Mouse (Mus musculus) kidney, embryonic 16.5 days (tissue): ENCODE results near the gene Sertad1. TPM values are rescaled to one million over a fixed set of nuclear protein-coding genes. Genes with fewer than 3 reads are reported as not detected.
A peak's percentile ranks its signal among the peaks of the same experiment; 100 is the strongest.
"Not testable (repeated sequence)": the region's sequence is repeated elsewhere in the genome, so short reads cannot be mapped to it uniquely, and the experiment has no call there.

Source experiments
- ATAC-seq: fragments of 200-750 bp; cut with Nextera tagmentation; 2 replicates; pipeline ENCODE4 v1.8.0; 2017; ENCODE audit warnings: moderate TSS enrichment; ENCODE audit not compliant: low FRiP score, low TSS enrichment
- H3K27ac ChIP-seq: fragments of 300-500 bp; sonication (generic); 2 replicates; pipeline ENCODE4 v1.5.1; 2014; ENCODE audit warnings: low read length
- H3K27me3 ChIP-seq: fragments of 300-500 bp; sonication (generic); 2 replicates; pipeline ENCODE4 v1.6.1; 2014; ENCODE audit warnings: low read length, control low read depth, mixed read lengths; ENCODE audit not compliant: insufficient read depth
- H3K36me3 ChIP-seq: fragments of 300-500 bp; sonication (generic); 2 replicates; pipeline ENCODE4 v1.6.1; 2014; ENCODE audit warnings: low read length, control low read depth, mixed read lengths; ENCODE audit not compliant: insufficient read depth
- H3K4me1 ChIP-seq: fragments of 300-500 bp; sonication (generic); 2 replicates; pipeline ENCODE4 v1.6.1; 2014; ENCODE audit warnings: low read length, control low read depth, mixed read lengths; ENCODE audit not compliant: insufficient read depth
- H3K4me2 ChIP-seq: fragments of 300-500 bp; sonication (generic); replicated peaks from 2 replicates; pipeline ENCODE4 v1.6.1; 2014; ENCODE audit warnings: low read depth, low read length
- H3K4me3 ChIP-seq: fragments of 300-500 bp; sonication (generic); 2 replicates; pipeline ENCODE4 v1.5.1; 2014; ENCODE audit warnings: mild to moderate bottlenecking, low read length
- H3K9ac ChIP-seq: fragments of 300-500 bp; sonication (generic); replicated peaks from 2 replicates; pipeline ENCODE4 v1.6.1; 2014; ENCODE audit warnings: low read length
- H3K9me3 ChIP-seq: fragments of 300-500 bp; sonication (generic); 2 replicates; pipeline ENCODE4 v1.6.1; 2016; ENCODE audit warnings: low read length, control low read depth
- WGBS: fragments of 180-500 bp; shearing (Covaris S2); extraction: QIAGEN DNeasy Blood & Tissue Kit; methylation state at CpG from one replicate; pipeline ENCODE4 v1.1.7; 2014; 5-methylcytosine and 5-hydroxymethylcytosine counted together
- polyA plus RNA-seq: library from polyadenylated mRNA; unstranded; fragments of >200 nt; fragmentation: Nextera tagmentation; extraction: Ambion mirVana; gene quantifications from 2 replicates; pipeline ENCODE4 v1.2.1, GENCODE M21; 2015

Sertad1 gene
- polyA plus RNA-seq, 1 experiment from 2014 or later: 45.8 TPM

DNA sequence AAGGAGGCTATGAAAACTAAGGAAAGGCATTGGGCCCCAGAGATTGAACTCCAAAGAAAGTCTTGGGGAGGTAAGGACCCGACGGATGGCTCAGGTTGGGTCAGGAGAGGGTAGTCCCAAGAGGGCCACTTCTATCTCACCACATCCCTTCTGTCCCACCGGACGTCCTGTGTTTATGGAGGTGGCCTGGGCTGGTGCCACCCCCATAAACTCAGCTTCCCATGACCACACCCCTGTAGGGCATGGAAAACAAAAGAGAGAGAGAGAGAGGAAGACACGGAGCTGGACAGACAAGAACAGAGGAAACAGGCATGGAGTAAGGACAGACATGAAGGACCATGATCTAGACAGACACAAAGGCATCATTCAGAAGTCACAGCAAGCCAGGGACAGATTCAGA is 6.7 kb downstream of the Sertad1 start:
- ATAC-seq: no peak
- Histone ChIP-seq H3K4me2 (no peak overlapping the region), H3K9ac (no peak overlapping the region), H3K4me1 (peaks cover 28% of the 10 kb centered on the region), H3K27me3 (no peaks in the 10 kb centered on the region), H3K9me3 (no peaks in the 10 kb centered on the region), H3K36me3 (peaks cover 10% of the 10 kb centered on the region), H3K27ac (no peak overlapping the region), H3K4me3 (no peak overlapping the region)
- 81% methylated on average over 5 of the region's 5 CpGs for WGBS

DNA sequence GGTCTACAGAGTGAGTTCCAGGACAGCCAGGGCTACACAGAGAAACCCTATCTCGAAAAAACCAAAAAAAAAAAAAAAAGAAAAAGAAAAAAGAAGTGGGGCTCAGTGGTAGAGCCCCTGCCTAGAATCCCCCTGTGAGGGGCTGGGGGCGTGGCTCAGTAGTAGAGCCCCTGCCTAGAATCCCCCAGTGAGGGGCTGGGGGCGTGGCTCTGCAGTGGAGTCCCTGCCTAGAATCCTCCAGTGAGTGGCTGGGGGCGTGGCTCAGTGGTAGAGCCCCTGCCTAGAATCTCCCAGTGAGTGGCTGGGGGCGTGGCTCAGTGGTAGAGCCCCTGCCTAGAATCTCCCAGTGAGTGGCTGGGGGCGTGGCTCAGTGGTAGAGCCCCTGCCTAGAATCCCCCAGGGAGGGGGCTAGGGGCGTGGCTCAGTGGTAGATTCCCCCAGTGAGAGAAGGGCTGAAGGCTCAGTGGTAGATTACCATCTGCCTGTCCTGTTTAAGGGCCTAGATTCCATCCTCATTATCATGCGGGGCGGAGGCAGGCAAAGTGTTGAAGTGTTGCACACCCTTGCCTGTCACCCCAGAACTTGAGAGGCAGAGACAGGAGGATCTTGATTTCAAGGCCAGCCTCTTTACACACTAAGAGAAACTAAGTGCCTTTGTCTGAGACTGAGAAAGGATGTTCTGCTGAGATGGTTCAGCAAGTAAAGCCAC is 8.1 kb downstream of the Sertad1 start:
- H3K27me3 ChIP-seq, H3K9me3 ChIP-seq, H3K27ac ChIP-seq, H3K36me3 ChIP-seq, ATAC-seq, H3K4me2 ChIP-seq, H3K4me3 ChIP-seq, H3K9ac ChIP-seq: not testable (repeated sequence)
- H3K4me1 ChIP-seq: peaks cover 14% of the 10 kb centered on the region
- WGBS: 91% methylated on average over 8 of the region's 9 CpGs

DNA sequence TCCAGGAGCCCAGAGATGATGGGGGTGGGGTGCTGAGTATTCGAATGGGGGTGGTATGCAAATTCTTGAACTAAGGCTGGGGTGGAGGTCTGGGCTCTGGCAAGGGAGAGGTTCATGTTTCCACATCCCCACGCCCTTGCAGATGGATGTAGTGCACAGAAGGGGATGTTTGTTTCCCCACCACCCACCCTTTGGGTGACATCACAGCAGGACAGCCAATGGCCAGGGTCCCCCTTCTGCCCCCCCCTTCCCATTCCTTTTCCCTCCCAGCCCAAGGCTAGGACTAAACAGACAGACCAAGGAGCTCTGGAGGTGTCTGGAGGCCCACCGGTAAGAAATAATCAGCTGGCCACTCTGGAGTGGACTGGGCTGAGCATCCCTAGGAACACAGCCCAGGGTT is 12.3 kb downstream of the Sertad1 start, which contains the start of gene Prx:
Gene Prx, plus strand, starts transcription at position 289 of the 400 bp plus-strand sequence.
- Histone ChIP-seq H3K4me1 (no peaks in the 10 kb centered on the region), H3K27me3 (no peaks in the 10 kb centered on the region), H3K9ac (no peak within 1 kb of the TSS), H3K4me3 (no peak within 1 kb of the TSS), H3K9me3 (no peaks in the 10 kb centered on the region), H3K36me3 (no peaks in the 10 kb centered on the region), H3K27ac (no peak within 1 kb of the TSS), H3K4me2 (no peak within 1 kb of the TSS)
- peak; percentile 26; the same call in 1 of the 2 replicates for ATAC-seq
- 43% methylated on average over 3 of the region's 3 CpGs for WGBS

DNA sequence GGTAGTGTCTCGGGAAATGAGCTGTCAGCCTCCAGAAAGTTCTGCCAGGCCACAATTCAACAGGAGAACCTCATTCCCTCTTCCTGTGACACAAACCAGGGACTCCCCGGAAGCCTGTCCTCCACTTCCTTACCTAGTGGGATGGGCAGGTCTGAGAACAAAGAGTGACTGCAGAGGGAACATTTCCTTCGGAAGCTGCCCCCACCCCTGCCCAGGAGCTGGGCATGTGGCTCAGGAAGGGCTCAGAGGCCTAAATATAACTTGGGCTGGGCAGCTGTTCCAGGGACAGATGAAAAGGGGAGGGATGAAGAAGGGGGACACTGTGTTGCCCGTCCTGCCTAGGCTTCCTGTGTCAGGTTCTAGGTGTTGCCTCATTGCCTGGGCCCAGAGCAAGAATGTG is 14.9 kb downstream of the Sertad1 start:
- Histone ChIP-seq H3K4me2 (no peak overlapping the region), H3K36me3 (no peaks in the 10 kb centered on the region), H3K9me3 (no peaks in the 10 kb centered on the region), H3K9ac (no peak overlapping the region), H3K27ac (0 out of 2 replicates have a peak overlapping the region, but pooled peaks have one; percentile 15), H3K4me1 (peaks cover 6% of the 10 kb centered on the region), H3K4me3 (no peak overlapping the region), H3K27me3 (no peaks in the 10 kb centered on the region)
- WGBS: 68% methylated on average over 4 of the region's 4 CpGs
- no peak for ATAC-seq

DNA sequence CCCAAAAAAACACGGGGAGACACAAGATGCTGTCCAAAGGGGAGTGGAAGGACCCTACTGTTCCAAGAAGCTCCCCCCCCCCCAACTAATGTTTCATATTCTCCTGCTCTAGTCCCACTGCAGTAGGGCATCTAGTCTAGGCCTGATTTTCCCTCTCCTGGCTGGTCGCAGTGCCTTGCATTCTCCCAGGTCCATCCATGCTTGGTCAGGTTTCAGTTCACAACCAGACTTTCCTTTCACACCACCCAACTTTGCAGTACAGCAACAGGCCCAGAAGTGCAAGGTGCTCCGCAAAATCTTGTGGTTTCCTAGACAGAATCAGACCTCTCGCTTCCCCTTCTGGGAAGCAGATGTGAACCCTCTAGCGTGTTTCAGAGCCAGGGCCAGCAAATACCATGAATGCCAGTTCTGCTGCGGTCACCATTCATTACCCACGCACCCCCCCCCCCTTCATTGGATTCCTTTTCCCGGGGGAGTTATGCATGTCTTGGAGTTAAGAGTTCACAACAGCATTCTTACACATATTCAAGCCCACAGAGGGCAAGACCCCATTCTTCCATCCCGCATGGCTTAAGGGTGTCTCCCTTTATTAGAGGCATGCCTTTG is 20.2 kb downstream of the Sertad1 start:
- H3K36me3 ChIP-seq: no peaks in the 10 kb centered on the region
- H3K9ac ChIP-seq: no peak overlapping the region; the same call in none of the 2 replicates
- WGBS: 42% methylated on average over 9 of the region's 9 CpGs
- no peaks in the 10 kb centered on the region for H3K9me3 ChIP-seq
- H3K4me1 ChIP-seq: peaks cover 18% of the 10 kb centered on the region
- H3K4me3 ChIP-seq: peak overlapping the region; percentile 73
- peak overlapping the region; percentile 79 for H3K4me2 ChIP-seq
- H3K27me3 ChIP-seq: no peaks in the 10 kb centered on the region
- H3K27ac ChIP-seq: peak overlapping the region; percentile 100
- ATAC-seq: no peak

DNA sequence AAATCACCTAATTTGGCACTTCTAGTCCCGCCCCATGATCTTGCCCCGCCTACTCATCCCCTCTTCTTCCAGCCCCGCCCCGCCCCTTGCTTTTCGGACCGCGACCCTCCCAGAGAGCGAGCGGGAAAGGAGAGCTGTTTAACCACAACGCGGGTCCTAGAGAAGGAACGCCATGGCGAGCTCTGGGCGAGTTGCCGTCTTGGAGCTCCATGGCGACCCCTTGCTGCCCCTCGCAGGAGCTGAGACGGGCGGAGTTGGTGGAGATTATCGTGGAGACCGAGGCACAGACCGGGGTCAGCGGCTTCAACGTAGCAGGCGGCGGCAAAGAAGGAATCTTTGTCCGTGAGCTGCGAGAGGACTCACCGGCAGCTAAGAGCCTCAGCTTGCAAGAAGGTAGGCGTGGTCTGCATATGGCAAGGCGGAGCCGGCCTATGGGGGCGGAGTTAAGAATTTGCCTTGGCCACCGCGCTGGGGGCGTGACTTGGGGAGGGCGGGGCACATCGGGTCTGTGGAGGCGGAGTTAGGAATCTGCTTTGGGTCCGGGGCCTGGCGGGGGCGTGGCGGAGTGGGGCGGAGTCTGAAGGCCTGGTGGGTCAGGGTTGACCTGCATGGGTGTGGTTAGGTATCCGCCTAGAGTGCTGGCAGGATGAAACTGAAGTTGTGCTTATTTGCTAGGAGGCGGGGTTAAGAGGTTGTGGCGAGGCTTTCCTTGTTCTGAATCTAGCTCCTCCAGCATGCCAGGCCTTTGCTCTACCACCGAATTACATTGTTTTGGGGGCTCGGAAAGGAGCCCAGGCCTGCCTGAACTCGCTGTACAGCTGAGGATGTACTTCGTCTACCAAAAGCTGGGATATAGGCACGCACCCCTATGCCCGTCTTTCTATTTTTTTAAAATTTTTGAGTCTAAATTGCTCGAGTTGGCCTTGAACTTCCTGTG is 21.3 kb downstream of the Sertad1 start:
- H3K4me1 ChIP-seq: peaks cover 18% of the 10 kb centered on the region
- under 1% methylated on average over 51 of the region's 54 CpGs for WGBS
- H3K9ac ChIP-seq: peak overlapping the region; percentile 90
- no peaks in the 10 kb centered on the region for H3K27me3 ChIP-seq
- H3K27ac ChIP-seq: peak overlapping the region; percentile 100
- H3K9me3 ChIP-seq: no peaks in the 10 kb centered on the region
- H3K36me3 ChIP-seq: no peaks in the 10 kb centered on the region
- H3K4me2 ChIP-seq: peak overlapping the region; percentile 79
- peak overlapping the region; percentile 73 for H3K4me3 ChIP-seq
- ATAC-seq: peak; percentile 94

DNA sequence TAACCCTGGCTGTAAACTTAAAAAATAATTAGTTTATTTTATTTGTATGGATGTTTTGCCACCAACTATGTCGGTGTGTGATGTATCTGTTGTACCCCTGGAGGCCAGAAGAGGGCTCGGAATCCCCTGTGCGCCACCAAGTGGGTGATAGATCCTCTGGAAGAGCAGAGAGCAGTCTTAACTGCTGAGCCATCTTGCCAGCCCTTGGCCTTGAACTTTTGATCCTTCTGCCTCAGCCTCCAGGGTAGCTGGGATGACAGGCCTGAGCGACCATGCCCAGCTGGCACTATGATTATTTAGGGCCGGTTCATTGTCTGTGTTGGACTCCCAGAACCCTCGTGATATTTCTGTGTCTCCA is 21.9 kb downstream of the Sertad1 start:
- Histone ChIP-seq H3K9ac (peak overlapping the region; percentile 55; the same call in 1 of the 2 replicates), H3K4me3 (peak overlapping the region; percentile 73), H3K4me1 (peaks cover 18% of the 10 kb centered on the region), H3K27me3 (no peaks in the 10 kb centered on the region), H3K27ac (peak overlapping the region; percentile 100), H3K9me3 (no peaks in the 10 kb centered on the region), H3K4me2 (peak overlapping the region; percentile 79), H3K36me3 (no peaks in the 10 kb centered on the region)
- WGBS: 20% methylated on average over 6 of the region's 6 CpGs
- ATAC-seq: peak; percentile 72

DNA sequence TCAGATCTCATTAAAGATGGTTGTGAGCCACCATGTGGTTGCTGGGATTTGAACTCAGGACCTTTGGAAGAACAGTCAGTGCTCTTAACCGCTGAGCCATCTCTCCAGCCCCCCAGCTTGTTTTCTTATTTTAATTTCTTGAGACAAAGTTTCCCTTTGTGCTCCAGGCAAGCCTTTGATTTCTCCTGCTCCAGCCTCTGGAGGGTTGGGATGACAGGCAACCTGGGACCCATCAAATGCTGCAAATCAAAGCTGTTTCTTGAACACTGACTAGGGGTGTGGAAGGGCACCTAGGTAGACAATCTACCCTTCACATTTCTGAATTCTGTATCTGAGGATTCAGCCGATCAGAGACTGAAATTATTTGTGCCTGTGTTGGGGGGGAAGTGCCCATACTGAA is 24.1 kb downstream of the Sertad1 start:
- Histone ChIP-seq H3K9ac (no peak overlapping the region), H3K4me3 (no peak overlapping the region), H3K9me3 (no peaks in the 10 kb centered on the region), H3K4me1 (peaks cover 18% of the 10 kb centered on the region), H3K27ac (no peak overlapping the region), H3K4me2 (no peak overlapping the region), H3K27me3 (no peaks in the 10 kb centered on the region), H3K36me3 (no peaks in the 10 kb centered on the region)
- ATAC-seq: no peak
- 92% methylated on average over 2 of the region's 2 CpGs for WGBS

DNA sequence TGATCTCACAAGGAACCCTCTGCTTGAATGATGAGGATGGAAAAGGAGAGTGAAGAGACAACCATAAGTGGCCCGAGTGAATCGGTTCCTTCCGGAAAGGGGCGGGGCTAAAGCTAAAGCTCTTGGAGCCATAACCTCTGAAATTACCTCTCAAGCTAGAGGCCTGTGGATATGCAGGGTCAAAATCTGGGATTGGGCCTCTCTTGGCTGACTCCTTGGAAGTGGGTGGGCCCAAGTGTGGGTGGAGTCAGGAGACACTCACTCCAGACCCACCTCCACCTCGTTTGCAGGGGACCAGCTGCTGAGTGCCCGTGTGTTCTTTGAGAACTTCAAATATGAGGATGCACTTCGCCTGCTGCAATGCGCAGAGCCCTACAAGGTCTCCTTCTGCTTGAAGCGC is 28.3 kb downstream of the Sertad1 start:
- ATAC-seq: 0 out of 2 replicates have a peak, but pooled peaks have one; percentile 29
- WGBS: 63% methylated on average over 9 of the region's 9 CpGs
- Histone ChIP-seq H3K9ac (no peak overlapping the region), H3K36me3 (no peaks in the 10 kb centered on the region), H3K9me3 (peaks cover 4% of the 10 kb centered on the region; the same call in 1 of the 2 replicates), H3K4me2 (no peak overlapping the region), H3K4me1 (no peaks in the 10 kb centered on the region), H3K4me3 (no peak overlapping the region), H3K27ac (no peak overlapping the region), H3K27me3 (no peaks in the 10 kb centered on the region)
